Mouse (Mus musculus) forebrain, embryonic 14.5 days (tissue): ENCODE measurements around the gene Acad12. TPM values are rescaled to one million over a fixed set of nuclear protein-coding genes. Genes with fewer than 3 reads are reported as not detected.
A peak's percentile ranks its signal among the peaks of the same experiment; 100 is the strongest.

Source experiments
- ATAC-seq: fragments of 200-750 bp; cut with Nextera tagmentation; 2 replicates; pipeline ENCODE4 v1.8.0; 2017; ENCODE audit warnings: mild to moderate bottlenecking, moderate library complexity
- DNase-seq: peaks from one replicate; pipeline ENCODE4 v3.0.0-alpha.2; 2015; ENCODE audit warnings: low spot score
- H3K27ac ChIP-seq: fragments of 300-500 bp; sonication (generic); 2 replicates; pipeline ENCODE4 v1.5.1; 2014; ENCODE audit warnings: low read depth, mild to moderate bottlenecking, control low read depth, low read length, moderate library complexity
- H3K27me3 ChIP-seq: fragments of 300-500 bp; sonication (generic); replicated peaks from 2 replicates; pipeline ENCODE4 v1.6.1; 2014; ENCODE audit warnings: low read length, control low read depth, mixed read lengths; ENCODE audit not compliant: control insufficient read depth, insufficient read depth
- H3K36me3 ChIP-seq: fragments of 300-500 bp; sonication (generic); 2 replicates; pipeline ENCODE4 v1.6.1; 2014; ENCODE audit warnings: low read length, control low read depth; ENCODE audit not compliant: control insufficient read depth, insufficient read depth
- H3K4me1 ChIP-seq: fragments of 300-500 bp; sonication (generic); 2 replicates; pipeline ENCODE4 v1.6.1; 2014; ENCODE audit warnings: antibody characterized with exemption, low read length, control low read depth; ENCODE audit not compliant: control insufficient read depth, insufficient read depth
- H3K4me2 ChIP-seq: fragments of 300-500 bp; sonication (generic); 2 replicates; pipeline ENCODE4 v1.6.1; 2014; ENCODE audit warnings: mild to moderate bottlenecking, control low read depth, low read length
- H3K4me3 ChIP-seq: fragments of 300-500 bp; sonication (generic); 2 replicates; pipeline ENCODE4 v1.5.1; 2014; ENCODE audit warnings: low read depth, low read length, control low read depth
- H3K9ac ChIP-seq: fragments of 300-500 bp; sonication (generic); 2 replicates; pipeline ENCODE4 v1.6.1; 2014; ENCODE audit warnings: mild to moderate bottlenecking, low read length, control low read depth, moderate library complexity
- H3K9me3 ChIP-seq: fragments of 300-500 bp; sonication (generic); replicated peaks from 2 replicates; pipeline ENCODE4 v1.6.1; 2016; ENCODE audit warnings: low read length, control low read depth, mixed read lengths; ENCODE audit not compliant: control insufficient read depth
- WGBS: fragments of 180-500 bp; shearing (Covaris S2); extraction: QIAGEN DNeasy Blood & Tissue Kit; methylation state at CpG from one replicate; pipeline ENCODE4 v1.1.7; 2014; 5-methylcytosine and 5-hydroxymethylcytosine counted together
- polyA plus RNA-seq: library from polyadenylated mRNA; unstranded; fragments of >200 nt; fragmentation: Nextera tagmentation; extraction: Ambion mirVana; gene quantifications from 2 replicates; pipeline ENCODE4 v1.2.1, GENCODE M21; 2014

Gene Acad12
- polyA plus RNA-seq, 1 experiment from 2014 or later: 1.2 TPM

DNA sequence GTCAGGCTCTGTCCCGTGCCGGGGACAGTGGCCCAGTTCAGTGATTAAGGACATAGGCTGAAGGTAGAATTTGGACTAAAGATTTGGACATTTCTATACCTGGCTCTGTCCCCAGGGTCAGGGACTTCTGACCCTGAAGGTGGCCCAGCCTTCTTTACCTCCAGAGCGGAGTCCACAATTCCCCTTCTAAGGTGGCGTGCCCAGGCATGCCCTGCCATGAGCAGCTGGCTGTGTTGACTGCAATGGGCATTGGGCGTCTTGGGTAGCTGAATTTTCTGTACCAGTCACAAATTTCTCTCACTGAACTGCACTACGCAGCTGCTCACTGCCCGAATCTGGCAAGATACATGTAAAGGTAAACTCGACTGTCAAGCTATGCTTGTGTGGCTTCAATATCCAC is 36.8 kb downstream of the Acad12 start:
- Histone ChIP-seq H3K9ac (no peak overlapping the region), H3K27me3 (no peaks in the 10 kb centered on the region), H3K9me3 (no peaks in the 10 kb centered on the region), H3K27ac (no peak overlapping the region), H3K36me3 (peaks cover 16% of the 10 kb centered on the region), H3K4me1 (no peaks in the 10 kb centered on the region), H3K4me2 (no peak overlapping the region), H3K4me3 (no peak overlapping the region)
- DNase-seq (no peak), ATAC-seq (no peak)
- 92% methylated on average over 8 of the region's 8 CpGs for WGBS

DNA sequence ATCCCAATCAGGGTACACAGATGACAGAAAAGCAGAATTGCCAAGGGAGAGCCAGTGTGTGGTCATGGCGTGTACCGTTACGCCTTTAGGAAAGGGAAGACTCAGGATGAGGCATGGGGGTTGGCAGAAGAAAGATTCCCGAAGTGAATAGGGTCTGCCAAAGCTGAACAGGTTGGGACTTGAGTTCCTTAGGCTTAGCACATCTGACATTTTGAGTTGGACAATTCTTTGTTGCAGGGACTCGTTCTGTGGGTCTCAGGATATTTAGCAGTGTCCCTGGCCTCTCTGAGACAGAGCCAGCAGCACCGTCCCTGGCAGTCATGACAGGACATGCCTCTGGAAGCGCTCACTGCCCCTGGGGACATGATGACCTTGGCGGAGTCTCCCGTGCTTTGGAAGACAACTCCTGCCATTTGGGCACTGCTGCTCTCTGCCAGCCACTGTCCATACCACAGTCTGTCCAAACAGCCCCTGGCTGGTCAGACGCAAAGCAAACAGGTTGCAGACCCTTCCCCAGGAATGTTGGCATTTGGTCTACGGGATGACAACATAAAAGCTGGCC is 41.7 kb downstream of the Acad12 start:
- Histone ChIP-seq H3K9ac (no peak overlapping the region), H3K27me3 (no peaks in the 10 kb centered on the region), H3K36me3 (peaks cover 29% of the 10 kb centered on the region), H3K9me3 (no peaks in the 10 kb centered on the region), H3K4me1 (no peaks in the 10 kb centered on the region), H3K4me2 (no peak overlapping the region), H3K4me3 (no peak overlapping the region), H3K27ac (no peak overlapping the region)
- no peak for ATAC-seq
- DNase-seq: no peak
- WGBS: 93% methylated on average over 11 of the region's 11 CpGs

DNA sequence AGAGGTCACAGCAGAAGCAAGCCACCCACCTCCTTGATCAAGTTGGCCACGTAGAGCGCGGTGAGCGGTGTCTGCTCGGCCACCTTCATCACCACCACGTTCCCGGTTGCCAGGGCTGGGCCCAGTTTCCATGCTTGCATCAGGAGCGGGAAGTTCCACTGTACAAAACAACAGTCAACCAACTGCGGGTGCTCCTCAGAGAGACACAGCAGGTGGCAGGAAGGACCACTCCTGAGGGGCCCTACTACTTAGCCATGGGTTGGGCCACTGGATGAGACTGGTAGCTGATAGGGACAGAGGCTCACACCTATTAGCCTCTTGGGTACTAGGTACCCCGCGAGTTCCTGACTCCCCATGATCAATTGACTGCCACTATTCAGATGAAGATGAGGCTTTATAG is 42.9 kb downstream of the Acad12 start:
- WGBS: 96% methylated on average over 11 of the region's 11 CpGs
- ATAC-seq (no peak), DNase-seq (no peak)
- H3K4me2 ChIP-seq: no peak overlapping the region
- no peaks in the 10 kb centered on the region for H3K4me1 ChIP-seq
- H3K27me3 ChIP-seq: no peaks in the 10 kb centered on the region
- H3K9me3 ChIP-seq: no peaks in the 10 kb centered on the region
- peaks cover 35% of the 10 kb centered on the region for H3K36me3 ChIP-seq
- H3K4me3 ChIP-seq: no peak overlapping the region
- no peak overlapping the region for H3K27ac ChIP-seq
- no peak overlapping the region for H3K9ac ChIP-seq

DNA sequence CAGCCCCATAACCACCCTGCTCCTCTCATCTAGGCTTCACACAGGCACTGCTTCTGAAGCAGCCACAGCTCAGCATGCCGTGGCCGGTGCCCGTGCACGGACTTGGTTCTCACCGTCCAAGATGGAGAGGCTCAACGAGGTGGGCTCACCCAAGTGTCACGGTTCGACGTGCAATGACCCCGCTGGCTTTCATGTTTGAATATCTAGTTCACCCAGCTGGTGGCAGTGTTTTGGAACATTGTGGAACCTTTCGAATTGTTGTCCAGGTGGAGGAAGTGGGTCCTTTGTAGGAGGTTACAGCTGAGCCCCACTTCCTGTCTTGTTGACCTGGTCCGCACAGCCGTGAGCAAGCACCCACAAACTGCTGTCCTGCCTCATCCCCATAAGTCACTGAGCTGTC is 44.6 kb downstream of the Acad12 start:
- Histone ChIP-seq H3K36me3 (peaks cover 32% of the 10 kb centered on the region), H3K27ac (no peak overlapping the region), H3K27me3 (no peaks in the 10 kb centered on the region), H3K9me3 (no peaks in the 10 kb centered on the region), H3K4me1 (no peaks in the 10 kb centered on the region), H3K4me3 (no peak overlapping the region), H3K9ac (no peak overlapping the region), H3K4me2 (no peak overlapping the region)
- ATAC-seq (no peak), DNase-seq (no peak)
- WGBS: 90% methylated on average over 13 of the region's 13 CpGs

DNA sequence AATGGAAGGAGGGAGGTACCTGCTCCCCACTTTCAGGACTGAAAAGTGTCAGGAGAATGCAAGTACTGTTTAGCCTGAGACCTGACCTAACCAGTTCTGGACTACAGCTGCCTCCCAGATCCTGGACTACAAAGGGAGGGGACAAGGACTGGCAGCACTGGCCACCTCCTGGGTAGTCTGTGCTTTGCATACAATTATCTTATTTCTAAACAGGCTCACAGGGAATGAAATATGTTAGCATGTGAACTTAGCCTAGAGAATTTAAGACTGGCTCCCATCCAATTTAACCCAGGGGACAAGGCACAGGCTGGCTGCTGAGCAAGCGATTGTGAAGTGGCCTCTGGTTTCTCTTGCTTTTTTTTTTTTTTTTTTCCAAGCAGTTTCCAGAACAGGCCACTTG is 48.0 kb downstream of the Acad12 start:
- H3K27me3 ChIP-seq: no peaks in the 10 kb centered on the region
- no peaks in the 10 kb centered on the region for H3K9me3 ChIP-seq
- no peak overlapping the region for H3K9ac ChIP-seq
- no peak overlapping the region for H3K4me3 ChIP-seq
- WGBS: 94% methylated on average over 1 of the region's 1 CpGs
- no peaks in the 10 kb centered on the region for H3K4me1 ChIP-seq
- H3K4me2 ChIP-seq: no peak overlapping the region
- DNase-seq: no peak
- ATAC-seq: no peak
- H3K36me3 ChIP-seq: peaks cover 30% of the 10 kb centered on the region
- no peak overlapping the region for H3K27ac ChIP-seq

DNA sequence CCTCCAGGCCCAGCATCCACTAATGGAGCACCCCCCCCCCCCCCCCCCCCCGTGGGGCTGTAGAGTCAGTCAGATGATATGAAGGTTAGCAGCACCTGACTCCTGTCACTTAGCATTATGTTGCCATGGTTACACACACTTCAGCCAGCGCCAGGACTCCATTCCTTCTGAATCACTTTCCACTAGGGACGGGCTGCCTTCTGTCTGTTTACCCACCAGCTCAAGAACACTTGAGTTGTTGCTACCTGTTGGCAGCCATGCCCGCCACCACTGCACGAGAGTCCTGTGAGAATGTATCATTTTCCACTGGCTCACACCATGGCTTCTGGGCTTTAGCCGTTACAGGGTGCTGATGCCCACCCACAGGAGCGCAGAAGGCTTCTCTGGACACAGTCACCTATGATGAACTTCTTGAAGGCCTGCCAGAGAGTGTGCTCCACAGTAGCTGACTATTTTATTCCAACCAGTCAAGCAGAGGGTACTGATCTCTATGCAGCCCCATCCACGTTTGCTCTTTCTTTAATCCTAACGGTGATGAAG is 48.8 kb downstream of the Acad12 start:
- no peak for ATAC-seq
- Histone ChIP-seq H3K9ac (no peak overlapping the region), H3K4me2 (no peak overlapping the region), H3K27ac (no peak overlapping the region), H3K4me1 (no peaks in the 10 kb centered on the region), H3K36me3 (peaks cover 28% of the 10 kb centered on the region), H3K27me3 (no peaks in the 10 kb centered on the region), H3K9me3 (no peaks in the 10 kb centered on the region), H3K4me3 (no peak overlapping the region)
- no peak for DNase-seq
- 77% methylated on average over 9 of the region's 9 CpGs for WGBS

DNA sequence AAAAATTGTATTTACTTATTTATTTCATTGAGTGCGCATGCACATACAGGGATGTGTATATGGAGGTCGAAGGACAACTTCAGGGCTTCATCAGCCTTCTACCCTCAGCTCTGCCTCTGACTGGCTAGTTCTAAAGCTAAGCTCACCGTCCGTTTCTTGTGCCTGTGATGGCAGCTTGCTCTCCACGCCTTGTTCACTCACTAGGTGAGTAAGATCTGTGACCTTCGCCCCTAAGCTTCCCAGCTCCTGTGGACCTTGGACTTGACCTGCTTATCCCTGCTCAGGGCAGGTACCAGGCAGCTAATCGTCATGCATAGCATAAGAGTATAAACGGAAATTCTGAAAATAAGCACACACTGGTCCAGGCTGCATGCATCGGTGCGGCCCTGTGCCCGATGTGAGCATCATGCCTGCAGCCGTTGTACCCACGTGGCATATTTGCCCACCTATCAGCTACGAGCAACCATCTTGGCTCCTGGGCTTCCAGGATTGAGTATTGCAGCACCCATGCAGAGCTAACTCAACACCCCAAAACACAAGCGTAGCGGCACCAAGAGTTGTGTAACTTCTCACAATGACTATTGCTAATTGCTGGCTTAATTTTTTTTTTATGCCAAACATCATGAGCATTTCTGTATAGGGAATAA is 52.6 kb downstream of the Acad12 start:
- no peak for DNase-seq
- 94% methylated on average over 16 of the region's 16 CpGs for WGBS
- Histone ChIP-seq H3K27me3 (no peaks in the 10 kb centered on the region), H3K9ac (no peak overlapping the region), H3K4me3 (no peak overlapping the region), H3K27ac (no peak overlapping the region), H3K9me3 (no peaks in the 10 kb centered on the region), H3K36me3 (peaks cover 11% of the 10 kb centered on the region), H3K4me1 (no peaks in the 10 kb centered on the region), H3K4me2 (no peak overlapping the region)
- no peak for ATAC-seq

DNA sequence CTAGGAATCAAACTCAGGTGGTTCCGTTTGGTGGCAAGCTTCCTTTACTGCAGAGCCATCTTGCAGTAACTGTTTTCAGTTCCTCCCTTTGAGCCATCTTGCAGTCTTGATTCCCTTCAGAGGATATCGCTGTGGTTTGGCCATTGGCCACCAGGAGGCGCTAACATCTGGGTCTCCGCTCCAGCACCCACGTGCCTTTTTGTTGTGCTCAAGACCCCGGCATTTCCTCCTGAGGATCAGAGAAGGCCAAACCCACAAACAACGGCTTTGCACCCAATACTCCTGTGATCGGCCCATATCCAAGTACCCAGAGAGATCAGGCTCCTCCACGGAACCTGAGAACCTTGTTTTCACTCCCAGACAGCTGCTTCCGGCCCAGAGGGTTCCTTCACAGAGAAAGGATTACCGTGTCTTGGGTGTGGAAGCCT is 54.3 kb downstream of the Acad12 start:
- H3K4me3 ChIP-seq: no peak overlapping the region
- no peaks in the 10 kb centered on the region for H3K4me1 ChIP-seq
- WGBS: 12% methylated on average over 11 of the region's 11 CpGs
- H3K27ac ChIP-seq: no peak overlapping the region
- no peaks in the 10 kb centered on the region for H3K9me3 ChIP-seq
- no peaks in the 10 kb centered on the region for H3K27me3 ChIP-seq
- H3K36me3 ChIP-seq: peaks cover 7% of the 10 kb centered on the region
- peak; percentile 87 for DNase-seq
- peak overlapping the region; percentile 29 for H3K4me2 ChIP-seq
- peak; percentile 62 for ATAC-seq
- H3K9ac ChIP-seq: no peak overlapping the region; the same call in 1 of the 2 replicates

DNA sequence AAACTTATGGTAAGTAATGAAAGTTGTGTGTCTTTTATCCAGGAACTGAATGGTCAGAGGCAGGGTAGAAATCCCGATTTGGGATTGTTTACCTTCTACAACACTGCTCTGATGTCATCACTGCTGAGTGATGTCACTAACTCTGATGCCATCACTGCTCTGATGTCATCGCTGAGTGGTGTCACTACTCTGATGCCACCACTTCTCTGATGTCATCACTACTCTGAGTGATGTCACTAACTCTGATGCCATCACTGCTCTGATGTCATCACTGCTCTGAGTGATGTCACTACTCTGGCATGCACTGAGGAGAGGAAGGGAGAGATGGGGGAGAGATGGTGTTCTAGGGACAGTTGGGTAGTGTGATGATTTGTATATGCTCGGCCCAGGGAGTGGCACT is 56.3 kb downstream of the Acad12 start:
- no peak overlapping the region for H3K27ac ChIP-seq
- no peaks in the 10 kb centered on the region for H3K27me3 ChIP-seq
- 91% methylated on average over 3 of the region's 3 CpGs for WGBS
- no peaks in the 10 kb centered on the region for H3K9me3 ChIP-seq
- no peak overlapping the region for H3K4me3 ChIP-seq
- no peak for DNase-seq
- H3K4me1 ChIP-seq: no peaks in the 10 kb centered on the region
- no peaks in the 10 kb centered on the region for H3K36me3 ChIP-seq
- no peak overlapping the region for H3K9ac ChIP-seq
- no peak for ATAC-seq
- no peak overlapping the region for H3K4me2 ChIP-seq
